Mouse (Mus musculus) brain, embryonic 14.5 days (tissue): ENCODE measurements around the gene Nbeal2.

Source experiments
- CTCF ChIP-seq: fragments of 200-500 bp; IDR thresholded peaks from 2 replicates; pipeline ENCODE4 v1.5.1; 2012; ENCODE audit warnings: inconsistent platforms, mild to moderate bottlenecking, moderate library complexity, borderline replicate concordance; ENCODE audit not compliant: insufficient read depth, insufficient read length; ENCODE audit errors: extremely low read depth
- POLR2A ChIP-seq: fragments of 200-500 bp; IDR thresholded peaks from 2 replicates; pipeline ENCODE4 v1.6.1; 2012; ENCODE audit warnings: mild to moderate bottlenecking, inconsistent platforms, borderline replicate concordance; ENCODE audit not compliant: poor library complexity, insufficient read depth, insufficient read length, severe bottlenecking; ENCODE audit errors: extremely low read depth

- TF ChIP-seq CTCF (no peak), POLR2A (no peak)
Observed at GRCm38 (mm10) chr9:110701114-110702032, 47.4 kb upstream of the Nbeal2 start.
